Mouse (Mus musculus): ENCODE results near the gene Tfrc. TPM values are rescaled to one million over a fixed set of nuclear protein-coding genes. Genes with fewer than 3 reads are reported as not detected.
A peak's percentile ranks its signal among the peaks of the same experiment; 100 is the strongest.

The Tfrc gene
- polyA plus RNA-seq, 1 experiment: 1.3 TPM

DNA sequence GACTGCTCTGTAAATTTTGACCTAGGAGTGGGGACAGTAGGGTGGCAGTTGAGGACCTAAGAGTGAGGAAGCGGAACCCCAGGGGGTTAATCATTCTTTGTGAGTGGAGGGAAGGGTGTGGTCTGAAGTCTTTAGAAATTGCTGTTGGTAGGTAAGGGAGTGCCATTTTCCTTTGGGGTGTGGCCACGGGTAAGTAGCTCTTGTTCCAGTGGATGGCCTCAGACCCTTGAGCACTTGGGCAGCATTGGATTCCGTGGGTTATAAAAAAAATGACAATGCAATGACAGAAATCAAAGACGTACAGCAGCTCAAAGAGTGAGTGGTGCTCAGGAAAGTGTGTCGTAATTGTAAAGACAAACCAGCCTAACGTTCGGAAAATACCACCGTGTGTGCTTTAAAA lies 47.6 kb downstream of the Tfrc start:
- no peaks in the 10 kb centered on the region for H3K27me3 ChIP-seq (replicated peaks)
- H3K4me3 ChIP-seq (replicated peaks): no peak overlapping the region
- H3K9me3 ChIP-seq: no peaks in the 10 kb centered on the region
- TF ChIP-seq GATA1 (IDR thresholded peaks at IDR 0.05; ENCODE audit: borderline replicate concordance, low read length) (no peak), FLI1 (IDR thresholded peaks at IDR 0.05; ENCODE audit: low read length) (no peak)
- H3K36me3 ChIP-seq (replicated peaks; ENCODE audit: low read length): peaks cover 33% of the 10 kb centered on the region
- peaks cover 99% of the 10 kb centered on the region for H3K4me1 ChIP-seq

DNA sequence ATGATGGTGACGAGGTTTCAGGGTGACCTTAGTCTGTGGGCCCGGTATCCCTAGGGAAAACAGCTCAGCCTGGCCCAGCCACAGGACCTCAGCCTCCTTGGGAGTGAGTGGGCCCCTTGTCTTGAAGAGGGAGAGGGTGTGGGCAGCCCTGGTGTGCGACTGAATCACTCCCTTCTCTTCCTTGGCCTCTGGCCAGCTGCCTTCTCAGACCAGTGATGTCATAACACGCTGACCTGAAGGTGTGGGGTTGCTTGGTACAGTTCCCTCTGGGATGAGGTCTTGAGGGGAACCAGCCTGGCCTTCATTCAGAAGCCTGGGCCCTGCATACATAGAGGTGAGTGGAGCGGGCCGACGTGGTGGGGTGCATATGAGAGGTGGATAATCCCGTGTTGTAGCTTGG lies 48.1 kb downstream of the Tfrc start:
- H3K27me3 ChIP-seq (replicated peaks): no peaks in the 10 kb centered on the region
- TF ChIP-seq GATA1 (IDR thresholded peaks at IDR 0.05; ENCODE audit: borderline replicate concordance, low read length) (no peak), FLI1 (IDR thresholded peaks at IDR 0.05; ENCODE audit: low read length) (no peak)
- H3K36me3 ChIP-seq (replicated peaks; ENCODE audit: low read length): peaks cover 33% of the 10 kb centered on the region
- peaks cover 99% of the 10 kb centered on the region for H3K4me1 ChIP-seq
- no peaks in the 10 kb centered on the region for H3K9me3 ChIP-seq
- no peak overlapping the region for H3K4me3 ChIP-seq (replicated peaks)

DNA sequence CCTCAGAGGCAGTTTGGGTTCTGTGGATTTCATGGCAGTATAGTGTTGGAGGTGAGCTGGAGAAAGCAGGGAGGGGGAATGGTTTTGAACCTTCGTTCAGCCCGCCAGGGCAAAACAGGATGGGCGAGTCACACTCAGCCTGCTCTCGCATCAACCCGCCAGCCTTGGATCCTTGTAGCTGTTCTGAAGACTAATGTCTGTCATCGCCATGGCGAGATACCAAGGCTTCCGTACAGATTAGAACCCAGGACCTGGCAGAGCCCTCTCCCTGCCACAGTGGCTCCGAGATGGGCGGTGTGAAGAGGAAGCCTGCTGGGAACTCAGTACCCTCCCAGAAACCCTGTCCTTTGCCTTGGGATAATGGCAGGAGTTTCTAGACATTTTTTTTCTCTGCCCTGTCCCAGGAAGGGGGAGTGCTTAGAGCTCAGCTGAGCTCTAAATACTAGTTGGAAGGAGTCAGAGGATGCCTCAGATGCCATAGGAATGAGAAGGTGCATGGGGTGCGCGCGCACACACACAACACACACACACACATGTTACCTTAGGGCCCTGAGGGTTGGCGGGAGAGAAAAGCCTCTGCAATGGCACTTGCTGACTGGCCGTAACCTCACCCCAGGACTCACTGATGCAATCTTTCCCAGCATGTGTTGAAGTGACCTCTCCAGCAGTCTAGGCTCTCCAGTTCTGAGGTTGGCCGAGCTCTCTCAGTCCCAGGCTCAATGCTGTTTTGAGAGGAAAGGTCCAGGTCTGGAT lies 49.0 kb downstream of the Tfrc start:
- Histone ChIP-seq H3K4me3 (replicated peaks) (no peak overlapping the region), H3K36me3 (replicated peaks; ENCODE audit: low read length) (peaks cover 37% of the 10 kb centered on the region), H3K4me1 (peaks cover 99% of the 10 kb centered on the region), H3K9me3 (no peaks in the 10 kb centered on the region), H3K27me3 (replicated peaks) (no peaks in the 10 kb centered on the region)
- TF ChIP-seq GATA1 (IDR thresholded peaks at IDR 0.05; ENCODE audit: borderline replicate concordance, low read length) (no peak), FLI1 (IDR thresholded peaks at IDR 0.05; ENCODE audit: low read length) (no peak)

DNA sequence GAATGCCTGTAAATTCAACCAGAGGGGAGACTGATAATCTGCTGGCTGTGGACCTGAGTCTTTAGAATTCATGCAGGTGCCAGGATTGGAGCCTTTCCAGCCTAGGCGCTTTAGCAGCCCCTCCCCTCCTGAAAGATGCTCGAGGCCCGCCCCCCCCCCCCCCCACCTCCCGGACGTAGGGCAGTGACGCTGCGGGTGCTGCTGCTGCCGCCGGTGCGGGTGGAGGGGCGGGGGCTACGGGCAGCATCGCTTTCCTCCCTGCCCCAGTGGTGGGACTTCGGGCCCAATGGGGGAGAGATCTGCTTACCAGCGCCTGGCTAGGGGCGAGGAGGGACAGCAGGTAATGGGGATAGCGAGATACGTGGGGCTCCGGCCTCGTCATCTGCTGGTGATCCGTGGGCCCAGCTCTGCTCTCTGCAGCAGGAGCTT lies 50.0 kb downstream of the Tfrc start:
- TF ChIP-seq FLI1 (IDR thresholded peaks at IDR 0.05; ENCODE audit: low read length) (no peak), GATA1 (IDR thresholded peaks at IDR 0.05; ENCODE audit: borderline replicate concordance, low read length) (no peak)
- H3K27me3 ChIP-seq (replicated peaks): no peaks in the 10 kb centered on the region

DNA sequence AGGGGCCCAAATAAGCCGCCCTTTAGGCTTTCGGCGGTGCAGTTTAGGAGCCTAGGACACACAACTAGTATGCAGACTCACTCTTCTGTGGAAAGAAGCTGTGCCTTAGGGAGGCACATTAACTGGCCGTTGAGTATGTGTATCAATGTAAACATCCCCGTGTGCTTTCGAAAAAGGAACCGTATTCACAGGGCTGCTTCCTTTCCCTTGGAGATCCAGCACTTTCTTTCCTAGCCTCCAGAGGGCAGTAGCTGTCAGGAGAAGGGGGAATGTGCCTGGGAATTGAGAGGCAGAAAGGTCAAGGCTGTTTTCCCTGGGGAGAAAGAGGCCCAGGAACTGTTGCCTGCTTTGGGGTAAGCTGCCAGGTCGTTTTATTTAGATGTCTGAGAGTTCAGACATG lies 50.7 kb downstream of the Tfrc start:
- H3K4me1 ChIP-seq: peaks cover 100% of the 10 kb centered on the region
- peak overlapping the region; percentile 83 for H3K4me3 ChIP-seq (replicated peaks)
- no peaks in the 10 kb centered on the region for H3K9me3 ChIP-seq
- no peaks in the 10 kb centered on the region for H3K27me3 ChIP-seq (replicated peaks)
- no peak for TF ChIP-seq FLI1 (IDR thresholded peaks at IDR 0.05; ENCODE audit: low read length)
- no peak for TF ChIP-seq GATA1 (IDR thresholded peaks at IDR 0.05; ENCODE audit: borderline replicate concordance, low read length)
- H3K36me3 ChIP-seq (replicated peaks; ENCODE audit: low read length): peaks cover 44% of the 10 kb centered on the region

More for the DNA sequence above, 50.0 kb downstream of the Tfrc start:
- Histone ChIP-seq H3K4me1 (peaks cover 100% of the 10 kb centered on the region), H3K9me3 (no peaks in the 10 kb centered on the region), H3K36me3 (replicated peaks; ENCODE audit: low read length) (peaks cover 42% of the 10 kb centered on the region), H3K4me3 (replicated peaks) (peak overlapping the region; percentile 87)

DNA sequence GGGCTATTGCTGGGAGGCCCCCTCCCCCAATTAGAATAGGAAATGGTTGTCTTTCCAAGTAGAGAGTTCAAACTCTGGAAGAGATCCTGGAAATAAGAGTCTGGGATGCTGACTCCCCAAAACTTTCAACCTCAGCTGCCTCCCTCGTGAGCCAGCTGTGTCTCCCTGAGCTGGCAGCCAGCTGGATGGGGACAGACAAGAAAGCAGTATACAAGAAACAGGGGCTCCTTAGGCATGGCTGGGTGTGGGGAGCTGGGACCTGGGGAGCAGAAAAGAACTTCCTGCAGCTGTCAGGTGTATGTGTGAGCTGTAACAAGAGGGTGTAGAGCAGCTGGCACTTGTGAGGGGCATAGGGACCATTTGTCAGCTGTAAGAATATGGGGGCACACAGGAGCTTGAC lies 51.4 kb downstream of the Tfrc start:
- no peaks in the 10 kb centered on the region for H3K27me3 ChIP-seq (replicated peaks)
- no peak overlapping the region for H3K4me3 ChIP-seq (replicated peaks)
- H3K4me1 ChIP-seq: peaks cover 100% of the 10 kb centered on the region
- H3K9me3 ChIP-seq: no peaks in the 10 kb centered on the region
- H3K36me3 ChIP-seq (replicated peaks; ENCODE audit: low read length): peaks cover 42% of the 10 kb centered on the region
- TF ChIP-seq FLI1 (IDR thresholded peaks at IDR 0.05; ENCODE audit: low read length) (no peak), GATA1 (IDR thresholded peaks at IDR 0.05; ENCODE audit: borderline replicate concordance, low read length) (no peak)

DNA sequence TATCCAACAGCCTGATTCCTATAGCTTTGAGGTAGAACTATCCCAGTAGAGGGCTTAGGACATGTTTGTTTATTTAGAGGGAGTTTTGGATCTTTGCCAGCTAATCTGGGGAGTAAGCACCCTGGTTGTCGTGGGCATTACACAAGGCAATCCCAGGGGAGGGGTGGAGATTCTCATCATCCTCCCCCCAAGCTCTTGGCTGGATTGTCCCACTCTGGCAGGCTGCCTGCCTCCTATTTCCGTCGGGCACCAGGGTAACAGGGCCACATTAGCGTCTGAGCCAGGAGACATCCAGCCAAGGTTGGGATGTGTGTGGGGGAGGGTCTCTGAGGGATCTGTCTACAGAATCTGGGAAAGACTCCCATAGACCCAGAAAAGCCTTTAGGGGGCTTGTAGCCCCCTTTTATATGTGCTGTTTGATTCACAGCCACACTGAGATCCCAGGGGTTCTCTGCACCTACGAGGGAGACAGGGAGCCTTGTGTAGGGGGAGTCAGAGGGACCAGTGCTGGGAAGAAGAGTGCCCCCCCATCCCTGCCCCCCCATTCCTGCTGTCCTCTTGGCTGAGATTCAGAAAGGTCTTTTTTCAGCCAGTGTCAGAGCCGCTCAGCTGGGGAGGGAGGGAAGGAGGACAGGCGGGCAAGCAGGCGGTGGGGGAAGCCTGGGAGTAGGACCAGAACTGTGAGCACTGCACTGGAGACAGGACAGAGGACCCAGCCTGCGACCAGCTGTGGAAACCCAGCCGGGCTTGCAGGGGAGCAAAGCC lies 52.0 kb downstream of the Tfrc start:
- TF ChIP-seq FLI1 (IDR thresholded peaks at IDR 0.05; ENCODE audit: low read length) (no peak), GATA1 (IDR thresholded peaks at IDR 0.05; ENCODE audit: borderline replicate concordance, low read length) (no peak)
- Histone ChIP-seq H3K4me1 (peaks cover 100% of the 10 kb centered on the region), H3K9me3 (no peaks in the 10 kb centered on the region), H3K27me3 (replicated peaks) (no peaks in the 10 kb centered on the region), H3K36me3 (replicated peaks; ENCODE audit: low read length) (peaks cover 44% of the 10 kb centered on the region), H3K4me3 (replicated peaks) (peak overlapping the region; percentile 83)

DNA sequence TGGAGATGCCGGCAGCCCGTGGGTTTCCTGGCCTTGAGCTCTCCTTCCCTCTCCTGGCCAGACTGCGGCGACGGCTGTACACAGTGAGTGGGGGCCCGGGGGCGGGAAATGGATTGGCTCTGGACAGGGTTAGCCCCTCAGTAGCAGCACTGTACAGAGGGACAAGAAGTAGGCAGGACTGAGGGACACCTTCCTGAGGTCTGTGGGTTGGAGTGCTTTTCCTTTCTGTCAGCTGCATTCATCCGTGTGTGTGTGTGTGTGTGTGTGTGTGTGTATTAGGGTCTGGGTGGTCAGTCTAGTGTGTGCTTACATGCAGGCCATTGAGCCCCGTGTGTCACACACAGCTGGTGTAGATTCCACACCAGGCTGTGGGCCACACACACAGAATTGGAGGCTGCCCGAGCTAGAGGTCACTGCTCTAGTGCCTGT lies 52.8 kb downstream of the Tfrc start:
- Histone ChIP-seq H3K27me3 (replicated peaks) (no peaks in the 10 kb centered on the region), H3K4me3 (replicated peaks) (peak overlapping the region; percentile 83), H3K9me3 (no peaks in the 10 kb centered on the region), H3K36me3 (replicated peaks; ENCODE audit: low read length) (peaks cover 38% of the 10 kb centered on the region), H3K4me1 (peaks cover 100% of the 10 kb centered on the region)
- TF ChIP-seq FLI1 (IDR thresholded peaks at IDR 0.05; ENCODE audit: low read length): no peak
- no peak for TF ChIP-seq GATA1 (IDR thresholded peaks at IDR 0.05; ENCODE audit: borderline replicate concordance, low read length)

DNA sequence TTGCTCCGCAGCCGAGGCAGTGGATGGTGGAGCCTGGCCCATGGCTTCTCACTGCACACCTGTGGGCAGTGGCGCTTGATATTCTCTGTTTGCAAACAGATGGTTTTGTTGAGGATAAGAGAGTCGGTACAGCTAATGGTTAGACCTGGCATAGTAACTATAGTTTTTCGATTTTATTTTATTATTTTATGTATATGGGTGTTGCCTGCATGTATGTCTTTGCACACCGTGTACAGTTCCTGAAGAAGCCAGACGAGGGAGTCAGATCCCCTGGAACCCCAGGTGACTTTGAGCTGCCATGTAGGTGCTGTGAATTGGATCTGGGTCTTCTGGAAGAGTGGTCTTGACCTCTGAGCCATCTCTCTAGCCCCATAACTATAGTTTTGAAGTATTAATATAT lies 53.7 kb downstream of the Tfrc start:
- no peaks in the 10 kb centered on the region for H3K9me3 ChIP-seq
- H3K4me1 ChIP-seq: peaks cover 100% of the 10 kb centered on the region
- TF ChIP-seq GATA1 (IDR thresholded peaks at IDR 0.05; ENCODE audit: borderline replicate concordance, low read length) (no peak), FLI1 (IDR thresholded peaks at IDR 0.05; ENCODE audit: low read length) (no peak)
- no peaks in the 10 kb centered on the region for H3K27me3 ChIP-seq (replicated peaks)
- peak overlapping the region; percentile 47 for H3K4me3 ChIP-seq (replicated peaks)
- peaks cover 33% of the 10 kb centered on the region for H3K36me3 ChIP-seq (replicated peaks; ENCODE audit: low read length)
